Mouse (Mus musculus): ENCODE measurements at regions not wholly inside any gene's neighbourhood (a gene's known extent, or its start where the extent isn't known, plus 50 kb on each side); places are given as distances from the start of the nearest gene placed in this dataset.
"Not testable (repeated sequence)": the region's sequence is repeated elsewhere in the genome, so short reads cannot be mapped to it uniquely, and the experiment has no call there.

DNA sequence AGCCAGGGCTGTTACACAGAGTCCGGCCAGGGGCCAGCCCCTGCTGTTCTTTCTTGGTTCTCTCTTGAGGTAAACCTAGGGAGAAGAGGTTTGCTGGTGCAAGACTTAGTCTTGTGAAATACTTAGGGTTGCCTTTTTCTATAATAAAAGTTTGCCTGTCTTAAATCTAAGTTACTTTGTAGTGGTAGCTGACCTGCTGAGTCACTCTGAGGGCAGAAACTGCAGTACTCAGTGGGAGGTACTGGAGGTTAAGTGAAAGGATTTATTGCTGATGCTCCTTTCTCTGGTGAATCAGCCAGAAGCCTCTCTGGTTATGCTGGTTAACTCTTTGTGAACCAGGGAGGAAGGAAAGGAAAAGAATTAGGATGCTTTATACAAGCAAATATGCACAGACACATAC, 107.3 kb upstream of the Arhgap20 start:
- Histone ChIP-seq H3K27ac (replicated peaks; ENCODE audit: low read depth, low read length) (no peak overlapping the region), H3K9ac (ENCODE audit: low read depth, low read length, severe bottlenecking) (no peak overlapping the region), H3K4me3 (replicated peaks; ENCODE audit: low read length) (no peak overlapping the region), H3K9me3 (ENCODE audit: control insufficient read depth, low read length) (no peaks in the 10 kb centered on the region), H3K4me1 (ENCODE audit: control insufficient read depth, insufficient read depth, low read length) (0 out of 2 replicates have a peak, but pooled peaks cover under 1% of the 10 kb centered on the region), H3K27me3 (ENCODE audit: control insufficient read depth, insufficient read depth, low read length) (no peaks in the 10 kb centered on the region), H3K4me2 (replicated peaks; ENCODE audit: low read depth, low read length, severe bottlenecking) (no peak overlapping the region), H3K36me3 (ENCODE audit: control insufficient read depth, insufficient read depth, low read length) (no peaks in the 10 kb centered on the region)
- no peak for TF ChIP-seq POLR2A (IDR thresholded peaks at IDR 0.05; ENCODE audit: borderline replicate concordance, extremely low read depth, insufficient read depth, insufficient read length)
- DNase-seq (ENCODE audit: low spot score) (no peak), ATAC-seq (ENCODE audit: low FRiP score, low read depth) (no peak)
- WGBS, result 90% methylated on average over 1 of the region's 1 CpGs

DNA sequence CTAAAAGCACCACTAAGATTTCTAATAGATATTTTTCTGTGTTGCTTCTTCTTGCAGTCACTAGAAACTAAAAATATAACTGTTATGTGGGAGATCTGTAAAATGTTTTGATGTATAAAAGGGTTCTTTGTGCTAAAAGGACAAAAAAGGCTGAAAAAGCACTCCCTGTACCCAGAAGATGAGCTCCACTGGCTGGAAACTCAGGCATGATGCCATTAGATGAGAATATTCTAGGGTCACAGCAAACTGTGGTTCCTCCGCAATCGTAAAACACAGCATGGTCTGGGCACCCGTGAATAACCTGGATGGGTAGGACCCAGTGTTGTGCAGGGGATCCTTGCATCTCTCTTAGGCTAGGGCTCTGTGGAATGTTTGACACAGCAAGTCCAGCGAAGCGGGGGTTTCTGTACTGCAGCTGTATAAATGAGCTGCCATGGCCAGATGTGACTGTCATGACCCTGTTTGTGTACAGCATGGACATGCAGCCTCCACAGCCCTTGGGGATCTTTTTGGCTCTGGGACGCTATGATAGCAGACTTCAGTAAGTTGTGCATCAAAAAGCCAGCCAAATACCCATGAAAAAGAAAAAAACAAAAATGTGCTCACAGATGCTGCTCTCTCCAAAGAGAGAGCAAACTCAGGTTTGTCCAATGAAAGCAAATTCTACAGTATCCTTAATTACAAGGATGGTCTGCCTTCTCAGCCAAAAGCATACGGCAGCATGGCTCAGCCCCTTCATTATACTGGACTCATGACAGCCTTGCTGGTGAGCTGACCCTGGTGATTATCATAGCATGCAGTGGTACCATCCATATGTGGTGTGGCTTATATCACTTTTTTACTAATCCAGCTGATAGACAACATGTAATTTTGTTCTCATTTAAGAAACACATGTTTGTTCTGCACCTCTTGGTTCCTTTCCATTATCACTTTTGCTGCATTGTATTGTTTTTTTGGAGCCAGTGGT, 103.9 kb upstream of the Arhgap20 start:
- Histone ChIP-seq H3K36me3 (ENCODE audit: control insufficient read depth, insufficient read depth, low read length) (no peaks in the 10 kb centered on the region), H3K4me3 (replicated peaks; ENCODE audit: low read length) (no peak overlapping the region), H3K9ac (ENCODE audit: low read depth, low read length, severe bottlenecking) (no peak overlapping the region), H3K9me3 (ENCODE audit: control insufficient read depth, low read length) (no peaks in the 10 kb centered on the region), H3K27ac (replicated peaks; ENCODE audit: low read depth, low read length) (no peak overlapping the region), H3K4me2 (replicated peaks; ENCODE audit: low read depth, low read length, severe bottlenecking) (no peak overlapping the region), H3K4me1 (ENCODE audit: control insufficient read depth, insufficient read depth, low read length) (peaks cover 20% of the 10 kb centered on the region), H3K27me3 (ENCODE audit: control insufficient read depth, insufficient read depth, low read length) (no peaks in the 10 kb centered on the region)
- no peak for DNase-seq (ENCODE audit: low spot score)
- ATAC-seq (ENCODE audit: low FRiP score, low read depth), result no peak
- 66% methylated on average over 7 of the region's 7 CpGs for WGBS
- no peak for TF ChIP-seq POLR2A (IDR thresholded peaks at IDR 0.05; ENCODE audit: borderline replicate concordance, extremely low read depth, insufficient read depth, insufficient read length)

DNA sequence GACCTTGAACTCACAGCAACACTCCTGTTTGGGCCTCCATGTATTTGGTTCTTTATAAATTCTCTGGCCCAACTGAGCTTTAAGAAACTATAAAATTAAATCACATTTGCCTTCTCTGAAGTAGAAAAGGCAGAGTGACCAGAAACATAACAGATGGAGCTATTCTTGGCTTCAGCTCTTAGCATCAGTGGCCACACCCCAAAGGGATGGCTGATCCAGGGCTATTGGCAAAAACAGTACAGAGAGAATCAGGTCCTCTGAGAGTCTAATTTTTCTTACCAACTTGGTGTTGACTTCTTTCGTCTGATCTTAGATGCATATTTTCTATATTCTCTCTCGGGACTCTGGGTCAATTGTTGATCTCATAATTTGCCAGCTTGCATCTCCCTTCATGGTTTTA, 103.2 kb upstream of the Arhgap20 start:
- peaks cover 20% of the 10 kb centered on the region for H3K4me1 ChIP-seq (ENCODE audit: control insufficient read depth, insufficient read depth, low read length)

DNA sequence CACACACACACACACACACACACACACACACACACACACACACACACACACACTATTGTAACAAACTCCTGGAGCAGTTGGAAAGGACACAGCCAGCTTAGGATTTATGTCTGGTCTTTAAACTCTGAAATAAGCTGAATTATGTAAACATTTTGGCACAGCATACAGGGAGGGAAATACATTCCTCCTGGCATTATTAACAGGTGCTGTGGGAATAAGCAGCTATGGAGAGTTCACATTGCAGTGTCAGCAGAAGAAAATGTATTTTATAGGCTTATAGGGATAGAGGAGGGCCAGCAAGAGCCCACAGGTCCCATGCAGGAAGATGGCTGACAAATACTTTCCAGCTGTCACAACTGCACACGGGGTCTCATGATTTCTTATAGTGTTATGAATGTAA, 100.8 kb upstream of the Arhgap20 start:
- no peak for TF ChIP-seq POLR2A (IDR thresholded peaks at IDR 0.05; ENCODE audit: borderline replicate concordance, extremely low read depth, insufficient read depth, insufficient read length)
- Histone ChIP-seq H3K27ac (replicated peaks; ENCODE audit: low read depth, low read length) (peak overlapping the region; percentile 48; the same call in 1 of the 2 replicates), H3K4me3 (replicated peaks; ENCODE audit: low read length) (no peak overlapping the region), H3K4me1 (ENCODE audit: control insufficient read depth, insufficient read depth, low read length) (peaks cover 20% of the 10 kb centered on the region), H3K9me3 (ENCODE audit: control insufficient read depth, low read length) (no peaks in the 10 kb centered on the region), H3K4me2 (replicated peaks; ENCODE audit: low read depth, low read length, severe bottlenecking) (no peak overlapping the region), H3K9ac (ENCODE audit: low read depth, low read length, severe bottlenecking) (no peak overlapping the region), H3K36me3 (ENCODE audit: control insufficient read depth, insufficient read depth, low read length) (no peaks in the 10 kb centered on the region), H3K27me3 (ENCODE audit: control insufficient read depth, insufficient read depth, low read length) (no peaks in the 10 kb centered on the region)
- 7% methylated on average over 1 of the region's 1 CpGs for WGBS
- DNase-seq (ENCODE audit: low spot score), result peak; percentile 77
- peak; percentile 94 for ATAC-seq (ENCODE audit: low FRiP score, low read depth)

More for the DNA sequence above, 103.2 kb upstream of the Arhgap20 start:
- TF ChIP-seq POLR2A (IDR thresholded peaks at IDR 0.05; ENCODE audit: borderline replicate concordance, extremely low read depth, insufficient read depth, insufficient read length), result no peak
- no peak overlapping the region for H3K4me3 ChIP-seq (replicated peaks; ENCODE audit: low read length)
- no peak for ATAC-seq (ENCODE audit: low FRiP score, low read depth)
- no peak overlapping the region for H3K9ac ChIP-seq (ENCODE audit: low read depth, low read length, severe bottlenecking)
- H3K36me3 ChIP-seq (ENCODE audit: control insufficient read depth, insufficient read depth, low read length), result no peaks in the 10 kb centered on the region
- no peak for DNase-seq (ENCODE audit: low spot score)
- WGBS, result 89% methylated on average over 2 of the region's 2 CpGs
- no peaks in the 10 kb centered on the region for H3K9me3 ChIP-seq (ENCODE audit: control insufficient read depth, low read length)
- H3K27me3 ChIP-seq (ENCODE audit: control insufficient read depth, insufficient read depth, low read length), result no peaks in the 10 kb centered on the region
- no peak overlapping the region for H3K4me2 ChIP-seq (replicated peaks; ENCODE audit: low read depth, low read length, severe bottlenecking)
- no peak overlapping the region for H3K27ac ChIP-seq (replicated peaks; ENCODE audit: low read depth, low read length)

DNA sequence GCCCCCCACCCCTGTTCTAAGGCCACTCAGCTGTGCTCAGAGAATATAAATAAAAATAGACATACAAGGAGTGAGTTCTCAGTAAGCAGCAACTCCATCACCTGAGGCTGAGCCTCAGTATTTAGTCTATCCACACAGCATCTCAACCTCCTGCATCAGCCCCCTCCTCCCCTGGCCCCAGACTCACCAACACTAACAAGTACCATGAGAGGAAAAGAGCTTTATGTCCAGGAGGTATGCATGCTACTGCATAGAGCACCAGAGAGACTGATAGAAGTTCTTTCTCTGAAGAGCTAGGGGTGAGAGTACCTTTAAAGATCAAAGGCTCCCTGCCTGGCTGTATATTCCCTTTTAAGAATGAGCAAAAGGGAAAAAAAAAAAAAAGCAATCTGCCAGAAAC, 100.3 kb upstream of the Arhgap20 start:
- Histone ChIP-seq H3K4me2 (replicated peaks; ENCODE audit: low read depth, low read length, severe bottlenecking) (no peak overlapping the region), H3K9ac (ENCODE audit: low read depth, low read length, severe bottlenecking) (no peak overlapping the region), H3K27ac (replicated peaks; ENCODE audit: low read depth, low read length) (peak overlapping the region; percentile 48), H3K27me3 (ENCODE audit: control insufficient read depth, insufficient read depth, low read length) (no peaks in the 10 kb centered on the region), H3K4me1 (ENCODE audit: control insufficient read depth, insufficient read depth, low read length) (peaks cover 20% of the 10 kb centered on the region), H3K36me3 (ENCODE audit: control insufficient read depth, insufficient read depth, low read length) (no peaks in the 10 kb centered on the region), H3K9me3 (ENCODE audit: control insufficient read depth, low read length) (no peaks in the 10 kb centered on the region), H3K4me3 (replicated peaks; ENCODE audit: low read length) (no peak overlapping the region)
- DNase-seq (ENCODE audit: low spot score) (no peak), ATAC-seq (ENCODE audit: low FRiP score, low read depth) (peak; percentile 17; the same call in 1 of the 2 replicates)
- TF ChIP-seq POLR2A (IDR thresholded peaks at IDR 0.05; ENCODE audit: borderline replicate concordance, extremely low read depth, insufficient read depth, insufficient read length), result no peak

DNA sequence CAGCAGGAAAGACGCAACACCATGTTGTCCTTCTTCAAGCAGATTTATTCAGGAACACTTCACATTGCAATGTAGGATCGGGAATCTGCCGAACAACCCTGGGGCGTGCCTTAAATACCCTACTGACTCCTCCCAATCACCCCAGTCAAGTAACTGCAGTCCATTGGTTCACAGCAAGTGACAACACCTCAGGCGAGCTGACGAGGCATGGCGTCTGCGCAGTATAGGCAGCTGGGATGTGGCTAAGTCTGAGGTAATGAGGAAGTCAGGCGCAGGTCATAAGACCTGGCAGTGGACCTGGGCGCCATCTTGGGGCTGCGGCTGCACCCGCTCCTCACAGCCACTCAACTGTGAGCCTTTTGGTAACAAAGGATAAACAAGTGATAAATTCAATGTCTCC, 96.2 kb upstream of the Arhgap20 start:
- WGBS, result 95% methylated on average over 12 of the region's 12 CpGs
- not testable (repeated sequence) for H3K4me2 ChIP-seq (replicated peaks; ENCODE audit: low read depth, low read length, severe bottlenecking)

More for the DNA sequence above, 96.2 kb upstream of the Arhgap20 start:
- not testable (repeated sequence) for H3K9ac ChIP-seq (ENCODE audit: low read depth, low read length, severe bottlenecking); DNase-seq (ENCODE audit: low spot score); H3K27me3 ChIP-seq (ENCODE audit: control insufficient read depth, insufficient read depth, low read length); H3K9me3 ChIP-seq (ENCODE audit: control insufficient read depth, low read length); H3K4me3 ChIP-seq (replicated peaks; ENCODE audit: low read length); H3K27ac ChIP-seq (replicated peaks; ENCODE audit: low read depth, low read length); H3K36me3 ChIP-seq (ENCODE audit: control insufficient read depth, insufficient read depth, low read length); ATAC-seq (ENCODE audit: low FRiP score, low read depth)
- H3K4me1 ChIP-seq (ENCODE audit: control insufficient read depth, insufficient read depth, low read length), result peaks cover 10% of the 10 kb centered on the region; the same call in 1 of the 2 replicates

Data from limb, embryonic 14.5 days (tissue).